Mouse (Mus musculus) liver (tissue): ENCODE results near the gene Mertk.

Source experiments
- DNase-seq: peaks from one replicate; pipeline ENCODE4 v3.0.0-alpha.2; 2020; ENCODE audit warnings: mixed read lengths

Gene Mertk

GRCm38 (mm10) chr2:128823893-128824292 lies 125.1 kb downstream of the Mertk start:
- DNase-seq, result no peak

GRCm38 (mm10) chr2:128827787-128828186 lies 129.0 kb downstream of the Mertk start:
- no peak for DNase-seq

GRCm38 (mm10) chr2:128832611-128833010 lies 133.9 kb downstream of the Mertk start:
- no peak for DNase-seq

GRCm38 (mm10) chr2:128833035-128833434 lies 134.3 kb downstream of the Mertk start:
- no peak for DNase-seq

- DNase-seq, result no peak
Observed at GRCm38 (mm10) chr2:128833435-128833834, 134.7 kb downstream of the Mertk start.

GRCm38 (mm10) chr2:128837531-128837930 lies 138.8 kb downstream of the Mertk start:
- DNase-seq, result no peak

GRCm38 (mm10) chr2:128838611-128839010 lies 139.9 kb downstream of the Mertk start:
- no peak for DNase-seq

GRCm38 (mm10) chr2:128839501-128839900 lies 140.7 kb downstream of the Mertk start:
- DNase-seq, result no peak

GRCm38 (mm10) chr2:128842437-128842836 lies 143.7 kb downstream of the Mertk start:
- DNase-seq, result no peak

GRCm38 (mm10) chr2:128850036-128850435 lies 151.3 kb downstream of the Mertk start:
- DNase-seq, result no peak
